Mouse (Mus musculus): Measurements from ENCODE around the gene Ush2a.

The Ush2a gene

DNA sequence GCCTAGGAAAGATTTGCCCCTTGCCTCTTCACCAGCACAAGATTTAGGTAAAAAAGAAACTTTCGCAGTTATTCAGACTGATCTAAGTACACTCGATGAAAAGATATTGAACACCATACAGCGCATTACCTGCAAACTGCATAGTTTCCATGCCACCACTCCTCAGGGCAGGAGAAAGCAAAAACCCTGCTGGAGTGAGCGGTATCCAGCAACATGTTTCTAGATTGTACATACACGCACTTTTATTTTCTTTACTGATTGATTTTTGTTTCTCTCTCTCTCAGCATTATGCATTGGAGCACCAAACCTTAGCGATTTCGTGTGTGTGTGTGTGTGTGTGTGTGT lies 746.1 kb downstream of the Ush2a start:
- no peak for DNase-seq (ENCODE audit: low spot score)

DNA sequence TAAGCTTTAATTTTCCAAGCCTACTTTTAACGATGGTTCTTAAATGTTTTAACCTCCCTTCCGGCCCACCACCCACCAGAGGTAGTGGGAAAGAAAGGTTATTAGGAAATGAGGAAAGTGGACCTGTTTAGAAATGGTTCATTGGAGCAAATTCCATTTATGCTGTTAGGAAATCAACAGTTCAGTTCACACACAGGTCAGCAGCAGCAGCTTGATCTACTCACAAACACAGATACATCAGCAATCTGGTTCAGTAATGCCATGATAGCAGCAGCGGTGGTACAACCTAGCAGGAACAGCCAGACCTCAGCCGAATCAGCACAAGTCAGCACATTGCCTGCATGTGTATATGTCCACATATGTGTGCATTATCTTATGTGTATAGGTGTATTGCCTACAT lies 748.8 kb downstream of the Ush2a start:
- peak; percentile 20 for DNase-seq (ENCODE audit: low spot score)

- peak; percentile 34 for DNase-seq (ENCODE audit: low spot score)
Observed at GRCm38 (mm10) chr1:189012846-189013586, 751.2 kb downstream of the Ush2a start.

DNA sequence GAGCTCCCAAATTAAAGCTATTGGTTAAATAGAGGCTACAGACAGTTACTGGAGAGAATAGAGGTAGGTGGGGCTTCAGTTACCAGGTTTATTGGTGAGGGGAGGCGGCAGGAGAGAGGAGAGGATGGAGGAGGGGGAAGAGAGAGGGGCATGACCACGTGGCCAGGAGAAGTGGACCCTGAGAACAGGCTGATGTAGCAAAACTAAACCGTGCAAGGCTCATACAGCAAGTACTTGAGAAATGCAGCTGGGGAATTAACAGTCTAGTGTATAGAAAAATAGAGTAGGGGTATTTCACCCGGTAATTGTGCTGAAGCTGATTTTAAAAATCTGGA lies 751.7 kb downstream of the Ush2a start:
- no peak for DNase-seq (ENCODE audit: low spot score)
